Mouse (Mus musculus) cerebellum, adult 8-10 months (tissue): ENCODE data around the gene Olfr91.
A peak's percentile ranks its signal among the peaks of the same experiment; 100 is the strongest.
"Not testable (repeated sequence)": the region's sequence is repeated elsewhere in the genome, so short reads cannot be mapped to it uniquely, and the experiment has no call there.

ENCODE experiments used
- DNase-seq: peaks from one replicate; pipeline ENCODE4 v3.0.0; 2022

Olfr91 gene

DNA sequence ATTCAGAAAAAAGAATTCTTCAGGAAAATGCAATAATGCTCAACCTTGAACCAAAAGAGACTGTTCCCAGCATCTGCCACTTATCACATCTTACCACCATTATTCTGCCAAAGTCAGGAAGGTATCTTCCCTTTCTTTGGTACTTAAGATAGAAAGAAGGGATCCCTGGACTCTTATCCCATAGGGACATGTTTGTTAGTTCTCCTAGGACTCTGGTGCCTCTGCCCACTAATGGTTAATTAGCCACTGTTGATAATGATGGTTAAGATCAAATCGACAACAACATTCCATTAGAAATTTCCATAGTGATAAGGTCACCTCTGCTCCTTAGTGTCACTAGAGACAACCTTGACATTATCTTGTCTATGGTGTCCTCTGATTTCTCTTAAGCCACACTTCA, at the start of gene Olfr91:
Olfr91 (minus strand) TSS at position 101 of the 400 bp plus-strand sequence.
- DNase-seq: no peak

DNA sequence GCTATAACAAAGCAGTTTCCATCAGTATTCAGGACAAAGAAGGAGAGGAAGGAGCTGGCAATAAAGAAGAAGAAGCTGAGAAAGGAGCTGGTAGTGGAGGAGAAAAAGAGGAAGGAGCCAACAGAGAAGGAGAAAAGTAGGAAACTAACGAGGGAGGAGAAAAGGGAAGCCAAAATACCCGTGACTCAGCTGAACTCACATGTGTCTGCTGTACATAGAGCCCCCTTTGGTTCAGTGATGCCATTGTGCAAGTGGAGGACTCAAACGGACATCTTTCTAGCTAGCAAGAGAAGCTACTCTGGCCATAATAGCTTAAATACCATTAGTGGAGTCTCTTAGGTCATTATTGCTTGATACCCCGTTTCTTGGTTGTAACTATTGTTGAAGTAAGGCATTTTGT, 33.3 kb upstream of the Olfr91 start:
- not testable (repeated sequence) for DNase-seq

DNA sequence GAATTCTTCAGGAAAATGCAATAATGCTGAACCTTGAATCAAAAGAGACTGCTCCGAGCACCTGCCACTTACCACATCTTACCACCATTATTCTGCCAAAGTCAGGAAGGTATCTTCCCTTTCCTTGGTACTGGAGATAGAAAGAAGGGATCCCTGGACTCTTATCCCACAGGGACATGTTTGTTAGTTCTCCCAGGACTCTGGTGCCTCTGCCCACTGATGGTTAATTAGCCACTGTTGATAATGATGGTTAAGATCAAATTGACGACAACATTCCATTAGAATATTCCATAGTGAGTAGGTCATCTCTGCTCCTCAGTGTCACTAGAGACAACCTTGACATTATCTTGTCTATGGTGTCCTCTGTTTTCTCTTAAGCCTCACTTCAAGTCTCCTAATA, 21.9 kb upstream of the Olfr91 start, which contains the start of gene Olfr92:
Olfr92 (minus strand) TSS at position 101 of the 400 bp plus-strand sequence.
- no peak for DNase-seq

DNA sequence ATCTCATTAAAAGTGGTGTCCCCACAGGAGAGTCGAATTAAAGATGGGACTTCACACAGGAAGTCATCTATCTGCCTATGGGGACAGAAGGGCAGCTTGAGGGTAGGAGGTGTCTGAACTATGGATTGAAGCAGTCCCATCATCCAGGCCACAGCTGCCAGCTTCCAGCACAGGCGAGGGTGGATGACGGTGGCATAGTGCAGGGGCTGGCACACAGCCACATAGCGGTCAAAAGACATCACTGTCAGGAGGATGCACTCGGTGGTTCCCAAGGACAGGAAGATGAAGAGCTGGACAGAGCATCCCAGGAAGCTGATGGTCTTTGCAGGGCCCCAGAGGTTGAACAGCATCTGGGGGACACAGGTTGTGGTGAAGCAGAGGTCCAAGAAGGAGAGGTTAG, 4.8 kb downstream of the Olfr91 start:
- no peak for DNase-seq

DNA sequence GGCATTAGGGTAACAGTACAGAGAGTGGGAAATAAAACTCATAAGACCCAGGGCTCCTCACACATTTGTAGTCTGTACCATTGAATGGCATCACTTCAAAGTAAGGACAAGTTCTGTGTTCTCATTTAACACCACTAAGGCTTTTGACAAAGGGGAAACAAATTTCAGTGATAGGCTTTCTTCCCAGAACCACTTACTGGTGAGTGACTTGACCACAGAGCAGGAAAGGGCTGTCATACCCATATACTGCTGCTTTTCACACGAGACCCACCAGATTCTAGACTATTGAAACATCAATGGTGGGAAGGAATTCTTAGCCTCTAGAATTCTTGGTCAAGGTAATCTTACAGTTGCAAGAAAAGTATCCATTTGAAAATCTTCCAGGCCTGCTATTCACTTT, 5.9 kb downstream of the Olfr91 start:
- no peak for DNase-seq

DNA sequence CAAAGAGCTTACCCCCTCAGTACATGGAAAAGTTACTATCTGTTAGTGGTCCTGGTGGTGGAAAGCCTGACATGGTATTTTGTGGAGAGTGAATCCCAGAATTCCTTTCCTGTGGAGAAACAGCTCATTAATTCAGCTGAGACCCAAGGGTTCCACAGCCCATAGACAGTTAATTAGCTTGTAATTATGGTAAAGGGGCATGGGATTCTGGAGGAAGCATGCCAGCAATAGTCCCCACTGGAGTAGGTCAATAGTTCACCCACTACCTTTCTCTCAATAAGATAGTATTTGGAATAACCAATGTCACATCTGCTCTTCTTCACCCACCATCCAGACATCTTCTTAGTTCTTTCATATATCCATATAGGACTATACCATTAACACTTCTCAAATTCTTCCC, 9.7 kb downstream of the Olfr91 start, which contains the start of gene Olfr90:
Olfr90 (minus strand) TSS at position 101 of the 400 bp plus-strand sequence.
- DNase-seq: no peak

DNA sequence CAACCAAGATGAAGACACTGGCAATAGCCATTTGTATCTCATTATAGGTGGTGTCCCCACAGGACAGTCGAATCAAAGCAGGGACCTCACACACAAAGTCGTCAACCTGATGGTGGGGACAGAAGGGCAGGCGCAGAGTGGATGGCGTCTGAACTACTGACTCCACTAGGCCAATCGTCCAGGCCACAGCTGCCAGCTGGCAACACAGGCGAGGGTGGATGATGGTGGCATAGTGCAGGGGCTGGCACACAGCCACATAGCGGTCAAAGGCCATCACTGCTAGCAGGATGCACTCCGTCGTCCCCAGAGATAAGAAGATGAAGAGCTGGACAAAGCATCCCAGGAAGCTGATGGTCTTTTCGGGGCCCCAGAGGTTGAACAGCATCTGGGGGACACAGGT, 12.5 kb downstream of the Olfr91 start:
- no peak for DNase-seq

DNA sequence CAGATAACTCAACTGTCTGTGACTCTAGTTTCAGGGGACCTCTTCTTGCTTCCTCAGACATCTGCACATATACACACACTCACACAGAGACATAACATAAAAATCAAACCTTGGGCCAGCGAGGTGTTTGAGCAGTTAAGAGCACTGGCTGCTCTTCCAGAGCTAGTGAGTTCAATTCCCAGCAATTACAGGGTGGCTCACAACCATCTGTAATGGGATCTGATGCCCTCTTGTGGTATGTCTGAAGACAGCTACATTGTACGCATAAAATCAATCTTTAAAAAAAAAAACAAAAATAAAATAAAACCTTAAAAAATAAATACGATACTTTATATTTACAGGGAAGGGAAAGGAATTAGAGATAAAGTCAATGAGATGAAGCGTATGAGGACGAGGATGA, 13.4 kb downstream of the Olfr91 start:
- no peak for DNase-seq

DNA sequence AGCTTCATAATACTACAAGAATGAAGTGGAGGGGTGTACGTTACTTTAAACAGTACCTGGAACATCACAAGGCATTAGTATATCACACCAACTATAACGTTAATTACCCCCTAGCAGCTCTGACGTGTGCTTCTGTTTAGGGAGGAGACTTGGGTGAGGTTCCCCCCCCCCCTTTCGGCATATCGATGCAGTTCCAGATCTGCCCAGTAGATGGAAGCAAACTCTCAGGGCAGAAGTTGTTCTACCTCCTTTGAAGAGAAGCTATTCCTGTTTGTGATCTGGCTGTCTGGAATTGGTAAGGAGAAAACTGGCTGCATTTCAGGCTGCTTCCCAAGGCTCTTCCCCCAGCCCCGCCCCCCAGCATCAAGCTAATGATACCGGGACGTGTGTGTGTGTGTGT, 14.8 kb downstream of the Olfr91 start:
- DNase-seq: peak; percentile 31

DNA sequence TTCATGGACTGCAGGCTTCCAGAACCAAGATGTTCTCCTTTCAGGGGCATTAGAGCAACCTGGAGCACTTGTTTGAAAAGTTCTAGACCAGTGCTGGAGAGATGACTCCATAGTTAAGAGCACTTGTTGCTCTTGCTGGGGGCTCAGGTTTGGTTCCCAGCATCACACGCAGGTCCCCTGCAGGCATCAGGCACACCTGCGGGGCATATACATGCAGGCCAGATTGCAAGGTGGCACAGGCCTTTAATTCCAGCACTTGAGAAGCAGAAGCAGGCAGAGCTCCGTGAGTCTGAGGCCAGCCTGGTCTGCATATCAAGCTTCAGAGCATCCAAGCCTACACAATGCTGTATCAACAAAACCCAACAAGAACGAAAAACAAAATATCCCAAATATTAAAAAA, 16.4 kb downstream of the Olfr91 start:
- no peak for DNase-seq

DNA sequence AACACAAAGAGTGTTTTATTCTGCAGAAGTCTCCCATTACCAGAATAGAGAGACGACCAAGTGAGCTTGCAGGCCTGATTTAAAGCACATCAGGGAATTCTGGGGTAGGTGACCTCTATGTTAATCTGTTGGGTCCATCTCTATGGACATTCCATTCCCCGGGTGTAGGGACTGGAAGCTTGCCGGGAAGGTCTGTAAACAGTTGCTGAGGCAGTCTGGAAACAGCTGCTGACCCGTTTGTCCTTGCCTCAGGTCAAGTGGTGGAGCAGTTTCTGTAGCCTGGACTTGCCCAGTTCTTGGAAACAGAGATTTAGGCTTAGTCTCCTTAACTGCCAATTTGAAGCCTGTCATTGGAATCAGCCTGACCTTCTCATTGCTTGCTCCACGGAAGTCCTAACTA, 18.0 kb downstream of the Olfr91 start:
- no peak for DNase-seq

DNA sequence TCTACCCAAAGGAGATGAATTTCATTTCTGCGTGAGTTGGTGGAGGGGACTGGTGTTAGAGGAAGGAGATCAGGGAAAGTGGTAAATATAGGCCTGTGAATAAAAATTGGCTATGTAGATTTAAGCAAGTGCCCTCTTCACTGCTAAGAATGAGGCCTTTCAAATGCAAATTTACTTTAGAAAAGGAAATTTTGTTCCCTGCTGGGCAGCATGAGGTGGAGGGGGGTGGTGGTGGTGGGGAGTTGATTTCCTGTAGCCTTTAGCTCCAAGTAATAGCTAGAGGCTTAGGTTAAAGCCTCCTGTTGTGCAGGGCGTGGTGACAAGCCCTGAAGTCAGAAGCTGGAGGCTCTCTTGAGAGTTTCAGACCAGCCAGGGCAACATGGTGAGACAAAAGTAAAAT, 19.1 kb downstream of the Olfr91 start:
- DNase-seq: no peak

DNA sequence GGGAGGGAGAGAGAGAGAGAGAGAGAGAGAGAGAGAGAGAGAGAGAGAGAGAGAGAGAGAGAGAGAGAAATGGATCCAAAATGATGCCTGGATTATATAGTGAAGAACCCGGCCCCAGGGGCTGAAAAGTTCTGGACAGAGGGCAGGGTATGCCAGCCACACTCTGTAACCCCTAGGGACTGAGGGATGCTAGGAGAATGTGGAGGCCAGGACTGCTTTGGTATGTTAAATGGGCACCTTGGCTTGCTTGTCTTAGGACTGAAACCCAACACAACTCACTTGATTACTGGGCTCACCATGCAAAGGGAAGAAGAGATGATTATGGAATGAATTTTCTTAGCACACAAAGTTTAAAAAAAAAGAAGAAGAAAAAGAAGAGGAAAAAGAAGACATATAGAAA, 19.9 kb downstream of the Olfr91 start:
- no peak for DNase-seq

DNA sequence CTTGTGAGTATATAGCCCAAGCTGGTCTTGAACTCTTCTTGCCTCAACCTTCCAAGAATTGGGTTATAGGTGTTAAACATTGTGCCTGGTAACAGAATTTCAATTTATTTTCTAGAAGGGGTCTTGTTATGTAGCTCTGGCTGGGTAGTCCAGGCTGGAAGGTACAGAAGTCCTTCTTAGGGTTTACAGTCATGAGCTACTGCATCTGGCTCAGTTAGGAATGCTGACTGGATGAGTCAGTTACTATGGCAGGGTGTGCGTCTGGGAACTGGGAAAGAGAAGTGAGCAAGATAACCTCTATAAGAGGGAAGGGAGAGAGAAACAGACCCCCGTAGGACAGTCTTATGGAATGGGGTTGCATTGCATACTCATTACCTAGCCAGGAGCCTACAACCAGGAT, 22.3 kb downstream of the Olfr91 start:
- DNase-seq: no peak

DNA sequence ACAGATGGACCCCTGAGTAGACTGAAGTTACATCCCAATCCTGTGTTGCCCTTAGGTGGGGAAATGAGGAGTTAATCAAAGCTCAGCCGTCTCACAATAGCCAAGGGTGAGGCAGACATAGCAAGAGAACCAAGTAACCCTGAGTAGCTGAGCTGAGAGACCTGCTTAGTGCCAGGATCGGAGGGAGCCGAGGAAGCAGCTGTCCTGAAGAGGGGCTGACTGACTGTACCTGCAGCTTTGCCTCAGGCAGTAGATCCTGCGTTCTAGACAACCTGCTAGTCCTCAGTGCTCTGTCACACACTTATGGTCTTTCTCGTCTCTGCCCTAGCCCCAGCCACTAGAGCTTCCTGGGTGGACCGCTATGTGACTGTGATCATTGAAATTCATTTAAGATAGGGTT, 22.9 kb downstream of the Olfr91 start:
- DNase-seq: no peak

DNA sequence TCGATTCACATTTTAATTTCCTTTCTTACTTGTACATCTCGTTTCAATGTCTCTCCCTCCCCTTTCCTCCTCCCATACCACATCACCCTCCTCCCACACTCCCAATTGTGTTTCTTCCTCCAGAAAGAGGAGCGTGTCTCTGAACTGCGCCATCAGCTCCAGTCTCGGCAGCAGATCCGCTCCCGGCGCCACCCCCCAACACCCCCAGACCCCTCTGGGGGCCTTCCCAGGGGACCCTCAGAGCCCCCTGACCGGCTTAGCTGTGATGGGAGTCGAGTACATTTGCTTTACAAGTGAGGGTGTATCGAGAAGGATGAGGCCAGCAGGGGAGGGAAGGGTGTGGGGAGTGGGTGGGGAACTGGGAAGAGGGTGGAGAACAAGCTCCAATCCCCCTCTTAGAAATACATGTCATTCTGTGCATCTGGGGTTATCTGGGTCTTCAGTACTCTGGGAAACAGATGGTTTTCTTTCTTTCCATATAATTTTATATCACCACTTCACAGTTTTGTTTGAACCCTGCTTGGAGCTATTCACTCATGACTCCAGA, 25.3 kb downstream of the Olfr91 start:
- DNase-seq: no peak

DNA sequence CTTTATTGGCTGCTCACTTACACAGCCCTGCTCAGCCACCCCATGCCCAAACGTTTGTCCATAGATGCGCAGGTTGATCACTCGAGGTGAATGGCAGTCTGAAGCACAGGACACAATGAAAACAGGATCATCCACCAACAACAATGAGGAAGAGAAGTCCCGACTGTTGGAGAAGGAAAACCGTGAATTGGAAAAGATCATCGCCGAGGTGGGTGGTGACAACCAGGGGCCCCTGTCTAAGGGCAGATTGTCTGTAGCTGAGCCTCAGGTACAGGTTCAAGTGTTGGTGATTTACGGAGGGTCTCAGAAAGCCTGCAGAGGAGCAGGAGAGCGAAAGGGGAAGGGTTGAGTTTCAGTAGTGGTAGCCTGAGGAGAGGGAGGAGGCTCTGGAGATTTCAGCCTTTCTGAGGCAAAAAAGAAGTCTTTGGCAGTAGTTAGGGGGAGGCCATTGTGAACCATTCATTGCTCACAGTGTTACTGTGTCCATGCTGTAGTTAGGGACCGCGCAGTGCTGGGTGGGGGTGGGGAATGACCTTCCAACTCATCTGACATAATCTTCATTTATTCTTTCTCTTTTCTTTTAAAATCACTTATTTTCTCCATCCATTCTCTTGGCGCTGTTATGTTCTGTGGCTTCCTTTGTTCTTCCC, 25.9 kb downstream of the Olfr91 start:
- no peak for DNase-seq

DNA sequence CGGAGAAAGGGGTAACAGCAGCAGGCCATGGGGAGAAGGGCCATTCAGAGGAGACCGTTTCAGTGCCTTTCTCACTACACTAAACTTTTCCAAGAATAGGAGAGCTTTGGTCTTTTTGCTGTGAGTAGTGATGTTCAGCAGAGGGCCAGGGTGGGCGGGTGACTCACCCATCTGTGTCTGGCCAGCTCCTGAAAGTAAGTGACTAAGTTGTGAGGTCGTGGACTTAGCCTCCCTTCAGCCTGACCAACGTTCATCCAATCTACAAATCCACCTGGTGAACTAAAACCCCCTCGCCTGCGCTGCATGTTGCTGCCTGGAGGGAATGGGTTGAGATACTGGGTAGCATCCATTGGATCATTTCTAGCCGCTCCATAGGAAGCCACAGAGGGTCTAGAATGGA, 28.0 kb downstream of the Olfr91 start:
- no peak for DNase-seq

DNA sequence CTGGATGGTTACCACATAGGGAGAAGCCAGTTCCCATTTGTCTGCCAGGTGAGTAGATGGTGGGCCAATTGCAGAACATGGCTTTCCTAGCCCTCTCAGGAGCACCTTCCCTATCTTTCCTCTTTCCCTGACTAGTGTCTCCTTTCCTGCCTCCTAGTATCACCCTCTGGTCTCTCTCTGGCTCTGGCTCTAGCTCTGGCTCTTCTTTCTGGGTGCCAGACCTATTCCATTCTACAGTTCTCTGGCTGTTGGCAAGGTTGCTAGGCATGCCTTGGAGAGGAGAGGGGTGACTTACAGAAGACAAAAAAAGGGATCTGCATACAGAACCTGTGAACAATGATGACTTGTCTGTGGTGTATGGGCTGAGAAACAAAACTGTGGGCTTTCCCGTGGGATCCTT, 30.2 kb downstream of the Olfr91 start:
- DNase-seq: no peak

DNA sequence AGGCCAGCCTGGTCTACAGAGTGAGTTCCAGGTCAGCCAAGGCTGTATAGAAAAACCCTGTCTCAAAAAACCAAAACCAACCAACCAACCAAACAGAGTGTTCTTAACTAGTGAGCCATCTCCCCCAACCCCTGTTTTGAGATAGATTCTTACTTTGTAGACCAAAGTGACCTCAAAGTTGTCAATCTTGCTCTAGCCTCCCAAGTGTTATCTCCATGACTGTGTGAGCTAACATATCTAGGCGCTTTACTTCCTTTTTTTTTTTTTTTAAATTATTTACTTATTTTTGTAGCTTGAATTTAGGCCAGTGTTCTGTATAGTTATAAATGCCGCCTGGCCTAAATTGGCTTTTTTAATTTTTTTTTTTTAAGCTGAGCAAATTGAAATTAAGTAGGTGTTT, 32.1 kb downstream of the Olfr91 start:
- no peak for DNase-seq

DNA sequence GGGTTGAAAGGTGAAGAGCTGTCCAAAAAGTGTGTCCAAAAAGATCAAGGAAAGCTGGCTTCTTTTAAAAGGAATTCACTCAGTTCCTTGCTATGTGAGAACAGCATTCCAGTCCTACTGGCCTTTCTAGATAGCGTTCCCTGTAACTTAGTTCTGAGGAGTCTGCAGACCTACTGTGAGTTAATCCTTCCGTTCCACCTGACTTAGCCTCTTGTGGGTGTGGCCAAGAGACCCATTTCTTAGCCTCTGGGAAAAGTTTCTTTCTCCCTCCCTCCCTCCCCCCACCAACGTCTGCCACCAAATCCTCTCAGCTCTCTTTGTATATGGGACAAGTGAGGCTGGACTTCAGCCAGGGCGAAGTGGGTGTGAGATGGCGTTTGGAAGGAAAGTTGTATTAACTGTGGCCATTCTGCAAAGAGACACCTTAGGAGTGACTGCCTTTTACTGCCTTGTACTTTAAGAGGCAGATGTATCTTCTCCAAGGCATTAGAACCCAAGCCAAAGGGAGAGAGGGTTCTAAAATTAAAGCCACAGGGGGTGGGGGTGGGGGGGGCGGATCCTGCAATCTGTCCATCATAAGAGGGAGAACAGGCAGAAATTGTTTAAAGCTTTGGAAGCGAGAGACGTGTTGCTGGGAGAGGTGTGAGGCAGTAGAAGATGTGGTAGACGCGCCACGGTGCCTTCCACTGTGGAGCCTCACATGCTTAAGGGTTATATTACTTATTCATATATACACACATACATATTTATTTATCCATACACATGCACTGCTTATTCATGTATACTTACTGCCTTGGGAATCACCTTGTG, 34.2 kb downstream of the Olfr91 start:
- DNase-seq: no peak

DNA sequence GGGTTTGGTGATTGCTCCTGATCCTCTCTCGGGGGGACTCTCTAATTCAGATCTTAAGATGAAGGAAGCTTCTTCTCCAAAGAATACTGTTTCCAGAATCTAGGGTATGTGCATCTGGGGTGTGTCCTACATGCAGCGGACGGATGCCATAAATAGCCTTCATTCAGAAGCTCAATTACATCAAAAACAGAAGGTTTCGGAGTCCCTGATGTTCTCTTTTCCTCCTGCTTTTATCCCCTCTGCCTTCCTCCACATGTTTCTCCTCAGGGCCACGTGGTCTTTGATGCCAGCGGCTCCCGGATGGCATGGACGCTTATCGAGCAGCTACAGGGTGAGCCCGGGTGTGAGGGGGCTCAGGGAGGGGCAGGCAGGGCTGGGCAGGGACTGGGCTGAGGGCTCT, 35.0 kb downstream of the Olfr91 start:
- no peak for DNase-seq

DNA sequence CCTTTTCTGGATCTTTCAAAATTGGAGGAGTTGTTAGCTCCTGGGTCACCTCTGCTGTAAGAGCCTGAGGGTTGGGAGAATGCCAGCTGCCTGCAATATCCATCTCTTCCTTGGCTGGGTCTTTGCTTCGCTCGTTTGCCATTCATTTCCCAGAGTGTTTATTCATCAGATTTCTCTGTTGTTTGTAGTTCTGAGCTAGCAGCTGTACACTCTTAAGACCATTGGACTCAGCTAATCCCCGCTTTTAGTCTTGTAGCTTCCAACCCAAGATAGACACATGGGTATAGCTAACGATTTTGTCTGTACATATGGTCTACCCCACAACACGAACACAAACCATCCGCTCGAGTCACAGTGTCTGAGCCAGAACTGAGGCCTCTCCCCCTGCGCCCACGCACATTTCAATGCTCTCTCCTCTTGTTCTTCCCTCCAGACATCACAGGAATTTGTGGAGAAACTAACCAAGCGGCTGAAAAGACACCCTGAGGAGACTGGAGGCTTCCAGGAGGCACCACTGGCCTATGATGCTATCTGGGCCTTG, 35.9 kb downstream of the Olfr91 start:
- no peak for DNase-seq

DNA sequence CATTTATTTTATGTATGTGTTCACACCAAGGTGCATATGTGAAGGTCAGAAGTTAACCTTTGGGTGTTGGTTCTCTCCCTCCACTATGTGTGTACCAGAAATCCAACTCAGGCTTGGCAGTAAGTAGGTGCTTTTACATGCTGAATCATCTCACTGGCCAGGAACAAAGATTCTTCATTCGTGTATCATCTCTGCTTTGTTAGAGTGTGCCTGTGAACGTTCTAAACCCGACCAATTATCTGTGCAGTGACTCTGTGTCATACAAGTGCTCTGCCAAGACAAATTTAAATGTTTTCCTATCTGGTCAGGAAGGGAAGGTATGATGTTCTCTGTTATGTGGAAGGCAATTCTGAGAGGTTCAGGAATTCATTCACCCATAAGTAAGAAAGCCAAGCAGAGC, 36.6 kb downstream of the Olfr91 start:
- DNase-seq: no peak
